Mouse (Mus musculus): ENCODE measurements around the gene Rwdd2b.

DNA sequence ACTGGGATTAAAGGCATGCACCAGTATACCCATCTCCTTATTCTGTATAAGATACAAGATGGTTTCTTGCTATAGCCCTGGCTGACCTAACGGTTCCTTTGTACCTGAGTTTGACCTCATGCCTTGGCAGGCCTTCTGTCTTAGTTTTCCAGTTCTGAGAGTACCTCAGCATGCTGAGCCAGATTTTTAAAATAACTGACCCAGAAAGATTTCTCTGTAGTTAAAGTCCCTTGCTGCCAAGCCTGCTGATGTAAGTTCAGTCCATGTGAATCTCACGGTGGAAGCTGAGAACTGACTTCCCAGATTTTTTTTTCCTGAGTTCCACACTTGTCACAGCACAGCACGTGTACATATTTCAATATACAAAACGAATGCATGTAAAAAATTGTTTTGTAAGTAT is 30.2 kb upstream of the Rwdd2b start:
- TF ChIP-seq CTCF (IDR thresholded peaks at IDR 0.05; ENCODE audit: insufficient read depth, low read depth, low read length) (no peak), POLR2A (IDR thresholded peaks at IDR 0.05; ENCODE audit: insufficient read depth, low read depth, low read length) (no peak)
